ENCODE assay signal across 8 mouse cellular contexts in genomic region chr2:43673619-43674018, GRCm38 (mm10).
DNase-seq lines count a peak whose midpoint lies in the region; ATAC-seq lines count a peak whose summit lies in the region.

No protein-coding gene starts in this region.

- ATAC-seq in erythroid progenitor cell, adult 5-6 weeks (replicated peaks; ENCODE audit: low FRiP score, poor library complexity, severe bottlenecking), result peak; percentile 86

- H3K4me3 ChIP-seq in hindbrain, embryonic 10.5 days, result no peak overlapping the region

- 1% methylated on average over 6 of the region's 6 CpGs for WGBS in hindbrain, embryonic 10.5 days

- H3K4me1 ChIP-seq in hindbrain, embryonic 10.5 days (replicated peaks), result no peaks in the 10 kb centered on the region

- no peaks in the 10 kb centered on the region for H3K36me3 ChIP-seq in hindbrain, embryonic 10.5 days

- DNase-seq in ES-CJ7 (ENCODE audit: low read depth, low spot score), result peak; percentile 85
- DNase-seq in brain, adult 2 months (ENCODE audit: low read depth, low spot score), result peak; percentile 82
- DNase-seq in hindbrain, embryonic 10.5 days (ENCODE audit: low spot score), result peak; percentile 49
- DNase-seq in layer of hippocampus, adult 8-10 months (ENCODE audit: low spot score in 2 of 2), result peak; percentile 56 to 73
- DNase-seq in lung, postnatal 14 days, result peak; percentile 61
- peak; percentile 83 for DNase-seq in retina, embryonic 14.5 days (ENCODE audit: low spot score)
- DNase-seq in thymus, postnatal 25 days, result peak; percentile 61

- H3K27ac ChIP-seq in hindbrain, embryonic 10.5 days, result no peak overlapping the region

- no peaks in the 10 kb centered on the region for H3K27me3 ChIP-seq in hindbrain, embryonic 10.5 days (ENCODE audit: insufficient read depth, poor library complexity, severe bottlenecking)

- no peaks in the 10 kb centered on the region for H3K9me3 ChIP-seq in hindbrain, embryonic 10.5 days
